Mouse (Mus musculus) gastrocnemius, adult 18-20 months (tissue): Measurements from ENCODE around the gene Gpalpp1. TPM values are rescaled to one million over a fixed set of nuclear protein-coding genes. Genes with fewer than 3 reads are reported as not detected.
A peak's percentile ranks its signal among the peaks of the same experiment; 100 is the strongest.

Source experiments
- DNase-seq: peaks from one replicate; pipeline ENCODE4 v3.0.0; 2021; ENCODE audit warnings: low spot score
- total RNA-seq, 2 experiments: library from RNA; stranded (reverse); gene quantifications; 2 replicates each; pipeline ENCODE4 v1.2.3; 2021

Gene Gpalpp1
- total RNA-seq, 2 experiments from 2014 or later: 6.1 to 6.5 TPM

GRCm38 (mm10) chr14:76115744-76116143 lies 5.2 kb upstream of the Gpalpp1 start:
- DNase-seq: no peak

- DNase-seq: no peak
These were observed 11.0 kb downstream of the Gpalpp1 start for GRCm38 (mm10) chr14:76099543-76099942.

- DNase-seq: no peak
These were observed 12.7 kb downstream of the Gpalpp1 start for GRCm38 (mm10) chr14:76097815-76098214.

- no peak for DNase-seq
These were observed 13.3 kb downstream of the Gpalpp1 start for GRCm38 (mm10) chr14:76097244-76097643.

GRCm38 (mm10) chr14:76084188-76084587 lies 26.4 kb downstream of the Gpalpp1 start:
- no peak for DNase-seq

- no peak for DNase-seq
These were observed 28.4 kb downstream of the Gpalpp1 start for GRCm38 (mm10) chr14:76082086-76082636.

GRCm38 (mm10) chr14:76081451-76081850 lies 29.1 kb downstream of the Gpalpp1 start:
- no peak for DNase-seq

- peak; percentile 13 for DNase-seq
These were observed 33.5 kb downstream of the Gpalpp1 start for GRCm38 (mm10) chr14:76077088-76077491.

- DNase-seq: no peak
These were observed 34.0 kb downstream of the Gpalpp1 start for GRCm38 (mm10) chr14:76076602-76077001.

GRCm38 (mm10) chr14:76075721-76076120 lies 34.8 kb downstream of the Gpalpp1 start:
- no peak for DNase-seq

- DNase-seq: no peak
These were observed 36.4 kb downstream of the Gpalpp1 start for GRCm38 (mm10) chr14:76074206-76074605.

GRCm38 (mm10) chr14:76072626-76073025 lies 37.9 kb downstream of the Gpalpp1 start:
- DNase-seq: no peak

- no peak for DNase-seq
These were observed 41.3 kb downstream of the Gpalpp1 start for GRCm38 (mm10) chr14:76069296-76069695.

- no peak for DNase-seq
These were observed 42.3 kb downstream of the Gpalpp1 start for GRCm38 (mm10) chr14:76068296-76068695.

- no peak for DNase-seq
These were observed 43.3 kb downstream of the Gpalpp1 start for GRCm38 (mm10) chr14:76067237-76067636.

GRCm38 (mm10) chr14:76059441-76059840 lies 51.1 kb downstream of the Gpalpp1 start:
- DNase-seq: no peak

- no peak for DNase-seq
These were observed 56.8 kb downstream of the Gpalpp1 start for GRCm38 (mm10) chr14:76053726-76054125.

- no peak for DNase-seq
These were observed 58.6 kb downstream of the Gpalpp1 start for GRCm38 (mm10) chr14:76051966-76052365.

GRCm38 (mm10) chr14:76045767-76046166 lies 64.8 kb downstream of the Gpalpp1 start:
- no peak for DNase-seq

GRCm38 (mm10) chr14:76044164-76044557 lies 66.4 kb downstream of the Gpalpp1 start:
- no peak for DNase-seq

GRCm38 (mm10) chr14:76043251-76044163 lies 67.1 kb downstream of the Gpalpp1 start:
- no peak for DNase-seq
